Mouse (Mus musculus) liver (tissue): ENCODE results near the gene Ercc2.

Experiments
- DNase-seq: peaks from one replicate; pipeline ENCODE4 v3.0.0-alpha.2; 2020; ENCODE audit warnings: mixed read lengths

The Ercc2 gene

GRCm38 (mm10) chr7:19359892-19360641 is 21.7 kb upstream of the Ercc2 start:
- DNase-seq, result peak; percentile 81

- peak; percentile 94 for DNase-seq
Observed at GRCm38 (mm10) chr7:19360944-19361343, 20.9 kb upstream of the Ercc2 start.

GRCm38 (mm10) chr7:19361720-19362119 is 20.1 kb upstream of the Ercc2 start:
- DNase-seq, result peak; percentile 89

- no peak for DNase-seq
Observed at GRCm38 (mm10) chr7:19362276-19362675, 19.5 kb upstream of the Ercc2 start.

GRCm38 (mm10) chr7:19363881-19364280 is 17.9 kb upstream of the Ercc2 start:
- peak; percentile 78 for DNase-seq

- DNase-seq, result no peak
Observed at GRCm38 (mm10) chr7:19365376-19365775, 16.4 kb upstream of the Ercc2 start.

GRCm38 (mm10) chr7:19368380-19368779 is 13.4 kb upstream of the Ercc2 start:
- DNase-seq, result peak; percentile 55

GRCm38 (mm10) chr7:19369823-19370425 is 11.9 kb upstream of the Ercc2 start:
- DNase-seq, result peak; percentile 49

GRCm38 (mm10) chr7:19373367-19373766 is 8.4 kb upstream of the Ercc2 start:
- no peak for DNase-seq

- DNase-seq, result no peak
Observed at GRCm38 (mm10) chr7:19375368-19375767, 6.4 kb upstream of the Ercc2 start.

- DNase-seq, result no peak
Observed at GRCm38 (mm10) chr7:19376019-19376418, 5.8 kb upstream of the Ercc2 start.

GRCm38 (mm10) chr7:19378049-19378448 is 3.8 kb upstream of the Ercc2 start:
- no peak for DNase-seq

GRCm38 (mm10) chr7:19382166-19382541 is 344 bp downstream of the Ercc2 start:
- no peak for DNase-seq

- no peak for DNase-seq
Observed at GRCm38 (mm10) chr7:19383708-19384107, 1.9 kb downstream of the Ercc2 start.

- no peak for DNase-seq
Observed at GRCm38 (mm10) chr7:19388699-19389413, 7.0 kb downstream of the Ercc2 start.

GRCm38 (mm10) chr7:19394484-19394883 is 12.7 kb downstream of the Ercc2 start:
- no peak for DNase-seq

- peak; percentile 60 for DNase-seq
Observed at GRCm38 (mm10) chr7:19399496-19400280, 17.9 kb downstream of the Ercc2 start.

- DNase-seq, result no peak
Observed at GRCm38 (mm10) chr7:19400946-19401345, 19.1 kb downstream of the Ercc2 start.

- DNase-seq, result no peak
Observed at GRCm38 (mm10) chr7:19402535-19403112, 20.8 kb downstream of the Ercc2 start.

- DNase-seq, result peak; percentile 85
Observed at GRCm38 (mm10) chr7:19403731-19404296, 22.0 kb downstream of the Ercc2 start, which contains the start of gene Klc3. Gene Klc3 (minus strand): TSS chr7:19404104.

- DNase-seq, result no peak
Observed at GRCm38 (mm10) chr7:19404476-19404875, 22.7 kb downstream of the Ercc2 start, which contains the start of gene Ckm. Gene Ckm (plus strand): TSS chr7:19404776.

- peak; percentile 79 for DNase-seq
Observed at GRCm38 (mm10) chr7:19405417-19405816, 23.6 kb downstream of the Ercc2 start.
